In genomic region chr1:185850590-185850989, GRCm38 (mm10) we compare ENCODE assay signal across 26 mouse cellular contexts.
"Had no signal": no experiment of that assay in that cellular context is flagged by ENCODE, and none has a peak within 500 bp of the region (broad histone marks: within the 10 kb centered on the region; RNA-seq: fewer than 3 reads in every experiment).

No protein-coding gene starts in this region.

- H3K27me3 ChIP-seq: heart, embryonic 13.5 days; heart, embryonic 15.5 days; hindbrain, embryonic 13.5 days; hindbrain, embryonic 15.5 days; kidney, embryonic 15.5 days had no signal

- H3K9me3 ChIP-seq: heart, embryonic 13.5 days; heart, embryonic 15.5 days; hindbrain, embryonic 13.5 days; hindbrain, embryonic 15.5 days; kidney, embryonic 15.5 days; limb, embryonic 13.5 days had no signal

- DNase-seq: forebrain, postnatal 0 days; gastrocnemius, postnatal 14 days; gastrocnemius, postnatal 36 days; heart, adult 11 months; heart, adult 2 months; heart, postnatal 14 days; heart, postnatal 36 days; kidney, adult 11 months; kidney, adult 2 months; kidney, adult 9 months; kidney, postnatal 14 days; kidney, postnatal 36 days; layer of hippocampus, adult 9-11 months; layer of hippocampus, postnatal 36 days; left cerebral cortex, postnatal 4 days; liver had no signal

- H3K36me3 ChIP-seq: heart, embryonic 13.5 days; heart, embryonic 15.5 days; hindbrain, embryonic 13.5 days; hindbrain, embryonic 15.5 days; kidney, embryonic 15.5 days; limb, embryonic 13.5 days had no signal

- H3K9ac ChIP-seq: forebrain, postnatal 0 days; heart, embryonic 13.5 days; heart, embryonic 15.5 days; hindbrain, embryonic 13.5 days; hindbrain, embryonic 15.5 days; kidney, embryonic 15.5 days; limb, embryonic 13.5 days had no signal

- H3K4me2 ChIP-seq: heart, embryonic 11.5 days; heart, embryonic 13.5 days; heart, embryonic 15.5 days; hindbrain, embryonic 13.5 days; hindbrain, embryonic 15.5 days; kidney, embryonic 15.5 days; limb, embryonic 13.5 days had no signal

- H3K27ac ChIP-seq: heart, adult 2 months; heart, embryonic 13.5 days; heart, embryonic 15.5 days; hindbrain, embryonic 13.5 days; hindbrain, embryonic 15.5 days; hindbrain, postnatal 0 days; kidney, embryonic 15.5 days; kidney, postnatal 0 days had no signal

- ATAC-seq: forebrain, postnatal 0 days; hindbrain, postnatal 0 days; intestine, embryonic 16.5 days had no signal

- H3K4me3 ChIP-seq: heart, adult 2 months; heart, embryonic 13.5 days; heart, embryonic 15.5 days; hindbrain, embryonic 13.5 days; hindbrain, embryonic 15.5 days; kidney, embryonic 15.5 days; limb, embryonic 13.5 days had no signal

- H3K4me1 ChIP-seq: heart, embryonic 13.5 days; heart, embryonic 15.5 days; hindbrain, embryonic 13.5 days; hindbrain, embryonic 15.5 days; kidney, embryonic 15.5 days had no signal
